Mouse (Mus musculus): ENCODE measurements around the gene Adam4. TPM values are rescaled to one million over a fixed set of nuclear protein-coding genes. Genes with fewer than 3 reads are reported as not detected.

The Adam4 gene
- polyA plus RNA-seq, 1 experiment = 2.7 TPM

Other genes with a start within 250 kb of the Adam4 start
- 0.70 and 1.0 TPM in 2 replicates for gene Slc8a3, start 88.8 kb downstream of the Adam4 start, polyA plus RNA-seq (2011; ENCODE audit: insufficient read depth, insufficient read length, low read depth, missing spikeins)
- gene Gm4787, start 42.5 kb downstream of the Adam4 start, polyA plus RNA-seq (2011; ENCODE audit: insufficient read depth, insufficient read length, low read depth, missing spikeins) = 1.4 and 2.2 TPM in 2 replicates
- 49.6 and 66.8 TPM in 2 replicates for gene Cox16, start 63.2 kb upstream of the Adam4 start, polyA plus RNA-seq (2011; ENCODE audit: insufficient read depth, insufficient read length, low read depth, missing spikeins)
- 17.0 and 26.8 TPM in 2 replicates for gene Gm20498, start 111.0 kb upstream of the Adam4 start, polyA plus RNA-seq (2011; ENCODE audit: insufficient read depth, insufficient read length, low read depth, missing spikeins)
- 38.3 and 43.0 TPM in 2 replicates for gene Synj2bp, start 111.0 kb upstream of the Adam4 start, polyA plus RNA-seq (2011; ENCODE audit: insufficient read depth, insufficient read length, low read depth, missing spikeins)
- 0.30 TPM in 1 of 2 replicates, not detected in the other for gene Adam21, start 146.5 kb upstream of the Adam4 start, polyA plus RNA-seq (2011; ENCODE audit: insufficient read depth, insufficient read length, low read depth, missing spikeins)
- 70.4 and 74.4 TPM in 2 replicates for gene Med6, start 173.1 kb upstream of the Adam4 start, polyA plus RNA-seq (2011; ENCODE audit: insufficient read depth, insufficient read length, low read depth, missing spikeins)
- gene Ttc9, start 209.3 kb upstream of the Adam4 start, polyA plus RNA-seq (2011; ENCODE audit: insufficient read depth, insufficient read length, low read depth, missing spikeins) = 1.8 and 2.4 TPM in 2 replicates